Mouse (Mus musculus): ENCODE measurements around the gene Pigr. TPM values are rescaled to one million over a fixed set of nuclear protein-coding genes. Genes with fewer than 3 reads are reported as not detected.

Pigr gene
- polyA plus RNA-seq, 1 experiment from 2014 or later: 0.15 TPM

DNA sequence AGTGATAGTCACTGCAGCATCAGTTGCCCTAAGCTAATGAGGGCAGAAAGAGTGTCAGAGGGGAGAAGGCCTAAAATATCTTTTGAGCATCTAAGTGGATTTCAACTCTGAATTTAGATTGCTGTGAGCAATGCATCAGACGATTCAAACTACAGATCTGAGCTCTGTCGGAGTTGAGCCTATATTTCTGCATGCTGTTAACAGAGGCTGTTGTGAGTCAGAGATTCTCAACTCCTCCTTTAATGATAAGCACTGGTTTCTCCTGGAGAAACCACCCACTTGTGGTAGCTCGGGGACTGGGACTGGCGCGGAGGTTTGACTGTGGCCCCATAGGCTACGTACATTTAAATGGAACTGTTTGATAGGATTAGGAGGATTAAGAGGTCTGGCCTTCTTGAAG is 68.0 kb downstream of the Pigr start:
- H3K4me1 ChIP-seq: no peaks in the 10 kb centered on the region
- H3K27me3 ChIP-seq: no peaks in the 10 kb centered on the region
- H3K4me2 ChIP-seq: no peak overlapping the region
- no peak overlapping the region for H3K27ac ChIP-seq
- H3K36me3 ChIP-seq: no peaks in the 10 kb centered on the region
- H3K4me3 ChIP-seq: no peak overlapping the region
- H3K9ac ChIP-seq: no peak overlapping the region
- no peak for ATAC-seq (ENCODE audit: insufficient number of reproducible peaks, low FRiP score, low TSS enrichment, low read depth)
- no peaks in the 10 kb centered on the region for H3K9me3 ChIP-seq
- 70% methylated on average over 6 of the region's 6 CpGs for WGBS

Other genes with a start within 250 kb of the Pigr start
- gene Zp3r, start 197.1 kb upstream of the Pigr start, polyA plus RNA-seq (2015; fragmentation: Nextera tagmentation; extraction: Ambion mirVana): not detected in 2 replicates
- gene C4bp, start 165.1 kb upstream of the Pigr start, polyA plus RNA-seq (2015; fragmentation: Nextera tagmentation; extraction: Ambion mirVana): not detected in 2 replicates
- gene Gm29427, start 110.9 kb upstream of the Pigr start, polyA plus RNA-seq (2015; fragmentation: Nextera tagmentation; extraction: Ambion mirVana): not detected in 2 replicates
- 11.5 and 12.3 TPM in 2 replicates for gene Yod1, start 109.4 kb upstream of the Pigr start, polyA plus RNA-seq (2015; fragmentation: Nextera tagmentation; extraction: Ambion mirVana)
- gene Pfkfb2, start 97.4 kb upstream of the Pigr start, polyA plus RNA-seq (2015; fragmentation: Nextera tagmentation; extraction: Ambion mirVana): 7.3 and 8.9 TPM in 2 replicates
- 23.4 and 26.9 TPM in 2 replicates for gene AA986860, start 94.7 kb upstream of the Pigr start, polyA plus RNA-seq (2015; fragmentation: Nextera tagmentation; extraction: Ambion mirVana)
- gene Fcamr, start 25.8 kb upstream of the Pigr start, polyA plus RNA-seq (2015; fragmentation: Nextera tagmentation; extraction: Ambion mirVana): 0.29 and 0.70 TPM in 2 replicates
- 0.29 TPM in 1 of 2 replicates, not detected in the other for gene Fcmr, start 39.0 kb downstream of the Pigr start, polyA plus RNA-seq (2015; fragmentation: Nextera tagmentation; extraction: Ambion mirVana)
- gene Il24, start 60.8 kb downstream of the Pigr start, polyA plus RNA-seq (2015; fragmentation: Nextera tagmentation; extraction: Ambion mirVana): not detected in 2 replicates
- gene Il20, start 84.8 kb downstream of the Pigr start, polyA plus RNA-seq (2015; fragmentation: Nextera tagmentation; extraction: Ambion mirVana): not detected in 2 replicates
- not detected in 2 replicates for gene Il19, start 113.4 kb downstream of the Pigr start, polyA plus RNA-seq (2015; fragmentation: Nextera tagmentation; extraction: Ambion mirVana)
- gene Il10, start 193.2 kb downstream of the Pigr start, polyA plus RNA-seq (2015; fragmentation: Nextera tagmentation; extraction: Ambion mirVana): not detected in 2 replicates